Mouse (Mus musculus) heart, adult 2 months (tissue): ENCODE results near the gene Plxdc2. TPM values are rescaled to one million over a fixed set of nuclear protein-coding genes. Genes with fewer than 3 reads are reported as not detected.

Experiments
- DNase-seq, 2 experiments: peaks; one replicate each; pipeline ENCODE4 v3.0.0; 2021
- H3K27ac ChIP-seq: fragments of 200-600 bp; 2 replicates; pipeline ENCODE4 v1.8.1; 2022
- H3K27me3 ChIP-seq: fragments of 200-500 bp; 2 replicates; pipeline ENCODE4 v1.6.1; 2012; ENCODE audit warnings: mild to moderate bottlenecking, low read length, inconsistent platforms, mixed read lengths; ENCODE audit not compliant: control insufficient read depth, insufficient read depth
- H3K36me3 ChIP-seq: fragments of 200-500 bp; 2 replicates; pipeline ENCODE4 v1.6.1; 2012; ENCODE audit warnings: low read length, inconsistent platforms; ENCODE audit not compliant: control insufficient read depth, insufficient read depth
- H3K4me1 ChIP-seq: fragments of 200-500 bp; 2 replicates; pipeline ENCODE4 v1.6.1; 2011; ENCODE audit warnings: low read length; ENCODE audit not compliant: control insufficient read depth, insufficient read depth
- H3K4me3 ChIP-seq: fragments of 200-600 bp; 2 replicates; pipeline ENCODE4 v1.8.1; 2022
- H3K79me2 ChIP-seq: fragments of 200-500 bp; replicated peaks from 2 replicates; pipeline ENCODE4 v1.6.1; 2012; ENCODE audit warnings: mild to moderate bottlenecking, inconsistent platforms, low read length, moderate library complexity, mixed read lengths; ENCODE audit not compliant: control insufficient read depth, insufficient read depth
- H3K9ac ChIP-seq: fragments of 200-500 bp; 2 replicates; pipeline ENCODE4 v1.6.1; 2012; ENCODE audit warnings: low read depth, mild to moderate bottlenecking, control low read depth, inconsistent platforms, low read length, mixed read lengths
- CTCF ChIP-seq: fragments of 200-600 bp; IDR thresholded peaks from 2 replicates; pipeline ENCODE4 v1.8.1; 2022; ENCODE audit warnings: antibody characterized with exemption, mild to moderate bottlenecking, moderate library complexity
- EP300 ChIP-seq: fragments of 200-500 bp; IDR thresholded peaks from 2 replicates; pipeline ENCODE4 v1.6.1; 2011; ENCODE audit warnings: low read depth, low read length, control low read depth; ENCODE audit not compliant: insufficient read depth
- POLR2A ChIP-seq: fragments of 200-500 bp; IDR thresholded peaks from 2 replicates; pipeline ENCODE4 v1.6.1; 2011; ENCODE audit warnings: mild to moderate bottlenecking, low read depth, low read length, control low read depth; ENCODE audit not compliant: insufficient read depth
- WGBS: fragments of 180-500 bp; shearing (Covaris S2); methylation state at CpG from one replicate; pipeline ENCODE4 v1.1.7; 2018; 5-methylcytosine and 5-hydroxymethylcytosine counted together
- intact Hi-C: fragments of 180-260 bp; cut with DNase I; formaldehyde crosslinking; loops from one replicate; pipeline ENCODE4 v1.15.1; 2025
- polyA plus RNA-seq: library from polyadenylated mRNA; depleted of rRNA; stranded (reverse); fragments of >200 nt; gene quantifications from 2 replicates; pipeline ENCODE4 v1.2.3, GENCODE M21; 2012
- total RNA-seq, 2 experiments: library from RNA; stranded (reverse); gene quantifications; 2 replicates each; pipeline ENCODE4 v1.2.3; 2021

Gene Plxdc2
- total and polyA plus RNA-seq, 3 experiments: 7.0 to 21.8 (median 17.2) TPM

DNA sequence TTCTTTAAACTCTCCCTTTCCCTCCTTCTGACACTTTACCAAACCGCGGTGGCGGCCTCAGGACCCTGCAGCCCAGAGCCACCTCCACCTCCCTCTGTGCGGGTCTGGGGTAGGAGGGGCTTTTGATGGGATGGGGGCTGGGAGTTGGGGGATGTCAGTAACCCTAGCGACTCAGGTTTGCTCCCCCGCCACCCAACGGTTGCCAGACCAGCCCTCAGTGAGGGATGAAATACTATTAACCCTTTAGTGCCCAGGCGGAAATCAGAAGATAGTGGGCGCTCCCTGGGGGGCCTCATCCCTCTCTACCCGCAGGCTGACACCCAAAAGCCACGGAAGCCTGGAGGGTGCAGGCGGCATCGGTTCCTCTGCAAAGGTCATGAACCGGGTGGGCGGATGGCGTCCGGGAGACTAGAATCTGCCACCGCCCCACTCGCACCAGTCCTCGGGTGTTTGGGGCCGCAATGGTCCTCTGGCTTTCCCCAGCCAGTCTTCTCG, 446 bp upstream of the Plxdc2 start:
- Histone ChIP-seq H3K9ac (peak overlapping the region; percentile 34; the same call in 1 of the 2 replicates), H3K79me2 (no peaks in the 10 kb centered on the region), H3K27me3 (no peaks in the 10 kb centered on the region), H3K4me1 (no peaks in the 10 kb centered on the region), H3K36me3 (no peaks in the 10 kb centered on the region; the same call in 1 of the 2 replicates), H3K27ac (no peak overlapping the region; the same call in 1 of the 2 replicates), H3K4me3 (peak overlapping the region; percentile 69)
- DNase-seq: no peak
- TF ChIP-seq POLR2A (no peak), CTCF (no peak), EP300 (no peak)
- 2% methylated on average over 22 of the region's 22 CpGs for WGBS
- intact Hi-C loops: loop anchor here (2.0 to 10.0 kb wide), 6 partner anchors 92 to 972 kb away; no protein-coding TSS in a partner anchor

DNA sequence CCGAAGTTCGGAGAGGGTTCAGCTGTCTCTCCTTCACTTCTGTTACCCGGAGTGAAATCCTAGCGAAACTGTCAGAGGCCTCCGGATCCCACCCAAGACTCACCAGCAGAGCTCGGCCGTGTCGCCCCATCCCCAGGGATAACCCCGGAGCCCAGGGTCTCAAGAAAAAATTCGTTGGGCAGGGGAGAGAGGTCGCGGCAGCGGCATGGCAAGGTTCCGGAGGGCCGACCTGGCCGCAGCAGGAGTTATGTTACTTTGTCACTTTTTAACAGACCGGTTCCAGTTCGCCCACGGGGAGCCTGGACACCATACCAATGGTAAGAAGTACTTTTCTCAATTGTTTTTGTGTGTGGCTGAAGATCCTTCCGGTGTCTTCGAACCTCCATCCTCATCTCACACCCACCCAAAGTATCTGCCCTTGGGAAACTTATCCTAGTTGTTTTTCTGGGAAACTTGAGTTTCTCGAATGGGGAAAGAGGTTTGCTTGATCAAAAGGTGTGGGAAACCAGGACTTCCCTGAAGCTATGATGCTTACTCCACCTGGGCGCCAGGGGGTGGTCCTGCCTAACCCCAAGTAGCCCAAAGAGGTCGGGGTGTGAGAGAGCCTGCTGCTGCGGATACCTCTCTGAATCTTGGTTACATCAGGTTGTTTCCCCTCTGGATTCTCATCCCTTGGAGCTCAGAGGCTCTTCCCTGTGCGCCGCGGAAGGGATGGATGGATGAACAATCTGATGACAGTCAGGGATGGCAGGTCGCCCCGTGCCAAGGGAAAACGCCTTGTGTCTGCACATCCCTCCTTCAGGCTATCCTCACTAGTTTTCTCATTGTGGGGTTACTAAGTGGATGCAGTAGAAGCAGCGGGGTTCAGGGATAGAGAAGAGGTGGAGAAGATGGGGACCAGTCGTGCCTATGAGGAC, 1.1 kb downstream of the Plxdc2 start:
- peak; percentile 11 to 45 for DNase-seq
- WGBS: 7% methylated on average over 33 of the region's 33 CpGs

DNA sequence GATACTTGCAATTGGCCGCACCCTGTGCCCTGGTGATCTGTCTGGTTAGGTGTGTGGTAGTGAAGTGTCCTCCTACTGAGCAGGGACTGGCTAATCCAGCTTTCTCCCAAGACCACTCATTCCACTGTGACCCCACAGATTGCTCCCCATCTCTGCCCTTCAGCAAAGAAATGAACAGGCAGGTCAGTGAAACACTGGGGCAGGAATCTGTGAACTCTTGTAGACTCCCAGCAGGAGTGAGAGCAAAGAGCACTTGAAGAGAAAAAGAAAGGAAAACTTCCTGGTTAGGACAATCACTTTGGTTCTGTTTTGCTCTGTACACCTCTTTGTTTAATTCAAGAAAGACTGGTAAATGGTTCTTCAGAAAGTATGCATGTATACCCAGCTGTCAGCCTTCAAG, 1.8 kb downstream of the Plxdc2 start:
- WGBS: 47% methylated on average over 1 of the region's 1 CpGs
- H3K27me3 ChIP-seq: no peaks in the 10 kb centered on the region
- peak overlapping the region; percentile 73 for H3K27ac ChIP-seq
- TF ChIP-seq CTCF: no peak
- no peak for TF ChIP-seq POLR2A
- no peak for TF ChIP-seq EP300
- peak overlapping the region; percentile 69 for H3K4me3 ChIP-seq
- no peaks in the 10 kb centered on the region for H3K79me2 ChIP-seq
- H3K36me3 ChIP-seq: no peaks in the 10 kb centered on the region; the same call in 1 of the 2 replicates
- H3K9ac ChIP-seq: peak overlapping the region; percentile 70
- DNase-seq: peak in 1 of 2 experiments; percentile 38
- intact Hi-C loops: loop anchor here (2.0 to 10.0 kb wide), 6 partner anchors 89 to 969 kb away; no protein-coding TSS in a partner anchor
- no peaks in the 10 kb centered on the region; the same call in 1 of the 2 replicates for H3K4me1 ChIP-seq

More for the DNA sequence above, 1.1 kb downstream of the Plxdc2 start:
- TF ChIP-seq POLR2A (no peak), CTCF (peak; percentile 42)
- H3K9ac ChIP-seq: peak overlapping the region; percentile 75
- intact Hi-C loops: loop anchor here (2.0 to 10.0 kb wide), 6 partner anchors 90 to 970 kb away; no protein-coding TSS in a partner anchor
- H3K36me3 ChIP-seq: no peaks in the 10 kb centered on the region; the same call in 1 of the 2 replicates
- H3K4me1 ChIP-seq: no peaks in the 10 kb centered on the region; the same call in 1 of the 2 replicates
- H3K79me2 ChIP-seq: no peaks in the 10 kb centered on the region
- peak overlapping the region; percentile 69 for H3K4me3 ChIP-seq
- no peaks in the 10 kb centered on the region for H3K27me3 ChIP-seq
- peak overlapping the region; percentile 73 for H3K27ac ChIP-seq

DNA sequence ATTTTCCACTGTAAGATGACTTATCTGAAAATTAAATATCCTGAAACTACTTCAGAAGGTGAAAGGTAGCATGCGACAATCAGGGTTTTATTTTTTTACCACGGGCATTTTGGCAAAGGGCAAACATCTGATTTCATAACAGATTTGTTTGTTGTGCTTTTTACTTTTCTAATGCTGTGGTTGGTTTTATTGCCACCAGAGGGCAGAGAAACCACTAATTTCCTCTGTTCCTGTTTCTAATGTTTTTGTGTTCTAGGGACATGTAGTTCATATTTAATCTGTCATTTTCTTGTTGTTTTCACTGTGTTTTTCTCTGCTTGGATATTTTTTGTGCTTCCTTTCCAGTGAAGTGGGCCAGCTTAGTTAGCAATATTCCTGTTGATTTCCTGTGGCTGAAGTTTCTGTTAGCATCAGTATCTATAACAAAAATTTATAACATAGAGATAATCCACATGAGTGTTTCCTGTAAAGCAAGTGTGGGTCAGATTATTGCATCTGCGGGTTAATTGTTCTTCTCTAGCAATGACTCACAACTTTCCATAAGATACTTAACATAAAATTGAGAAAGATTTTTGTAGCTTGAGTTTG, 3.3 kb downstream of the Plxdc2 start:
- Histone ChIP-seq H3K27me3 (no peaks in the 10 kb centered on the region), H3K27ac (peak overlapping the region; percentile 30), H3K4me1 (no peaks in the 10 kb centered on the region; the same call in 1 of the 2 replicates), H3K36me3 (no peaks in the 10 kb centered on the region; the same call in 1 of the 2 replicates), H3K9ac (no peak overlapping the region), H3K4me3 (peak overlapping the region; percentile 35), H3K79me2 (no peaks in the 10 kb centered on the region)
- WGBS: 18% methylated on average over 3 of the region's 3 CpGs
- DNase-seq: no peak
- TF ChIP-seq CTCF (peak; percentile 77), POLR2A (no peak)
- intact Hi-C loops: loop anchor here (5.0 to 10.0 kb wide), 5 partner anchors 88 to 968 kb away; no protein-coding TSS in a partner anchor

DNA sequence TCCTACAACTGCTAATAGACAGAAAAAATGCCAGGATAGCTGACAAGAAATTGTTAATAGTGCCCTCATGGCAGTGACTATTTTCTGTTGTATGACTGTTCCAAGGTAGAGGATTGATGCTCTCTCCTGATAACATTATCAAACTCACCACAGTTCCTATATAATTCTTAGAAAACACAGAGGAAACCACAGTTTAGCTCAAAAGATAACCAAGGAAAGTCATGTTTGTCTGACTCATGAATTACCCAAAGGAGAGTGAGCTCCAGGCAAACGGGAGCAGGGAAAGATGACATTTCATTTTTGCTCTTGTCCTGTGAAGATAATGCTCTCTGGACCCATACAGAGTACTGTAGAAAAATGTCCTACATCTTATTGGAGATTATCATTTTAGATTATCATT, 8.6 kb downstream of the Plxdc2 start:
- H3K4me3 ChIP-seq: no peak overlapping the region
- 46% methylated on average over 1 of the region's 1 CpGs for WGBS
- H3K9ac ChIP-seq: no peak overlapping the region
- no peak for DNase-seq
- no peak for TF ChIP-seq EP300
- TF ChIP-seq CTCF: no peak
- no peak for TF ChIP-seq POLR2A
- H3K4me1 ChIP-seq: peaks cover 3% of the 10 kb centered on the region
- H3K27ac ChIP-seq: no peak overlapping the region
- no peaks in the 10 kb centered on the region for H3K27me3 ChIP-seq
- no peaks in the 10 kb centered on the region; the same call in 1 of the 2 replicates for H3K36me3 ChIP-seq
- no peaks in the 10 kb centered on the region for H3K79me2 ChIP-seq
- intact Hi-C loops: no loop called here
